Mouse (Mus musculus): Measurements from ENCODE around the gene Gm7137.
"Not testable (repeated sequence)": the region's sequence is repeated elsewhere in the genome, so short reads cannot be mapped to it uniquely, and the experiment has no call there.

- TF ChIP-seq CTCF (IDR thresholded peaks at IDR 0.05; ENCODE audit: borderline replicate concordance, insufficient read depth, low read length); POLR2A (IDR thresholded peaks at IDR 0.05; ENCODE audit: low read depth, low read length): not testable (repeated sequence)
Measured at GRCm38 (mm10) chr10:77751254-77751653, 36.7 kb downstream of the Gm7137 start, which contains the start of gene Gm9736.
